Mouse (Mus musculus) limb, embryonic 12.5 days (tissue): Measurements from ENCODE around the gene Ccdc174. TPM values are rescaled to one million over a fixed set of nuclear protein-coding genes. Genes with fewer than 3 reads are reported as not detected.

Experiments used
- ATAC-seq: fragments of 200-750 bp; cut with Nextera tagmentation; 2 replicates; pipeline ENCODE4 v1.8.0; 2017; ENCODE audit warnings: low read depth, moderate TSS enrichment; ENCODE audit not compliant: insufficient number of reproducible peaks, insufficient read depth, low FRiP score, low TSS enrichment
- H3K27ac ChIP-seq: fragments of 300-500 bp; sonication (generic); 2 replicates; pipeline ENCODE4 v1.5.1; 2016; ENCODE audit warnings: mild to moderate bottlenecking, moderate library complexity
- H3K27me3 ChIP-seq: fragments of 300-500 bp; sonication (generic); 2 replicates; pipeline ENCODE4 v1.6.1; 2016; ENCODE audit warnings: mild to moderate bottlenecking, moderate library complexity
- H3K36me3 ChIP-seq: fragments of 300-500 bp; sonication (generic); 2 replicates; pipeline ENCODE4 v1.6.1; 2016; ENCODE audit warnings: mild to moderate bottlenecking, moderate library complexity
- H3K4me1 ChIP-seq: fragments of 300-500 bp; sonication (generic); replicated peaks from 2 replicates; pipeline ENCODE4 v1.6.1; 2016
- H3K4me2 ChIP-seq: fragments of 300-500 bp; sonication (generic); 2 replicates; pipeline ENCODE4 v1.6.1; 2016; ENCODE audit warnings: mild to moderate bottlenecking, moderate library complexity
- H3K4me3 ChIP-seq: fragments of 300-500 bp; sonication (generic); replicated peaks from 2 replicates; pipeline ENCODE4 v1.5.1; 2016; ENCODE audit warnings: mild to moderate bottlenecking
- H3K9ac ChIP-seq: fragments of 300-500 bp; sonication (generic); replicated peaks from 2 replicates; pipeline ENCODE4 v1.6.1; 2016; ENCODE audit warnings: mild to moderate bottlenecking, moderate library complexity
- H3K9me3 ChIP-seq: fragments of 300-500 bp; sonication (generic); 2 replicates; pipeline ENCODE4 v1.6.1; 2016; ENCODE audit warnings: mild to moderate bottlenecking, moderate library complexity
- WGBS: fragments of 180-500 bp; shearing (Covaris S2); methylation state at CpG from one replicate; pipeline ENCODE4 v1.1.7; 2016; 5-methylcytosine and 5-hydroxymethylcytosine counted together
- polyA plus RNA-seq: library from polyadenylated mRNA; unstranded; fragments of >200 nt; fragmentation: Nextera tagmentation; extraction: Ambion mirVana; gene quantifications from 2 replicates; pipeline ENCODE4 v1.2.1, GENCODE M21; 2016

The Ccdc174 gene
- polyA plus RNA-seq: 43.7 TPM in 2 replicates

GRCm38 (mm10) chr6:91877885-91878651 is at the start of gene Ccdc174:
Gene Ccdc174, plus strand, starts transcription at chr6:91878053.
- peak; percentile 91 for ATAC-seq
- under 1% methylated on average over 47 of the region's 47 CpGs for WGBS
- Histone ChIP-seq H3K4me2 (peak within 1 kb of the TSS; percentile 82), H3K4me1 (peaks cover 14% of the 10 kb centered on the region), H3K4me3 (peak within 1 kb of the TSS; percentile 92), H3K9me3 (no peaks in the 10 kb centered on the region), H3K27ac (peak within 1 kb of the TSS; percentile 32), H3K36me3 (peaks cover 21% of the 10 kb centered on the region), H3K27me3 (peaks cover 9% of the 10 kb centered on the region; the same call in 1 of the 2 replicates), H3K9ac (peak within 1 kb of the TSS; percentile 89)

GRCm38 (mm10) chr6:91832863-91833440 is 44.9 kb upstream of the Ccdc174 start:
- 46% methylated on average over 3 of the region's 3 CpGs for WGBS
- H3K4me3 ChIP-seq: no peak overlapping the region

GRCm38 (mm10) chr6:91839010-91839871 is 38.6 kb upstream of the Ccdc174 start:
- Histone ChIP-seq H3K4me1 (peaks cover 15% of the 10 kb centered on the region), H3K27me3 (peaks cover 71% of the 10 kb centered on the region), H3K27ac (no peak overlapping the region), H3K4me2 (no peak overlapping the region), H3K9me3 (no peaks in the 10 kb centered on the region), H3K9ac (no peak overlapping the region), H3K36me3 (no peaks in the 10 kb centered on the region), H3K4me3 (no peak overlapping the region)
- WGBS: 8% methylated on average over 23 of the region's 23 CpGs
- ATAC-seq: no peak

More at GRCm38 (mm10) chr6:91832863-91833440, 44.9 kb upstream of the Ccdc174 start:
- Histone ChIP-seq H3K36me3 (no peaks in the 10 kb centered on the region), H3K9ac (no peak overlapping the region), H3K27me3 (peaks cover 16% of the 10 kb centered on the region; the same call in 1 of the 2 replicates), H3K9me3 (no peaks in the 10 kb centered on the region), H3K4me2 (no peak overlapping the region), H3K27ac (no peak overlapping the region), H3K4me1 (no peaks in the 10 kb centered on the region)
- no peak for ATAC-seq

- peaks cover 90% of the 10 kb centered on the region for H3K27me3 ChIP-seq
- H3K4me1 ChIP-seq: peaks cover 15% of the 10 kb centered on the region
Observed at GRCm38 (mm10) chr6:91842897-91843627, 34.8 kb upstream of the Ccdc174 start.

GRCm38 (mm10) chr6:91843628-91844153 is 34.2 kb upstream of the Ccdc174 start:
- peaks cover 85% of the 10 kb centered on the region for H3K27me3 ChIP-seq
- H3K9ac ChIP-seq: peak overlapping the region; percentile 46
- no peak for ATAC-seq
- peak overlapping the region; percentile 94 for H3K4me2 ChIP-seq
- WGBS: 5% methylated on average over 69 of the region's 69 CpGs
- no peak overlapping the region for H3K27ac ChIP-seq
- no peaks in the 10 kb centered on the region for H3K9me3 ChIP-seq
- H3K36me3 ChIP-seq: no peaks in the 10 kb centered on the region
- H3K4me1 ChIP-seq: peaks cover 15% of the 10 kb centered on the region
- H3K4me3 ChIP-seq: peak overlapping the region; percentile 55

More at GRCm38 (mm10) chr6:91842897-91843627, 34.8 kb upstream of the Ccdc174 start:
- H3K27ac ChIP-seq: no peak overlapping the region
- no peaks in the 10 kb centered on the region for H3K9me3 ChIP-seq
- H3K4me2 ChIP-seq: peak overlapping the region; percentile 94
- 3% methylated on average over 46 of the region's 46 CpGs for WGBS
- no peak for ATAC-seq
- no peaks in the 10 kb centered on the region for H3K36me3 ChIP-seq
- peak overlapping the region; percentile 55 for H3K4me3 ChIP-seq
- H3K9ac ChIP-seq: 0 out of 2 replicates have a peak overlapping the region, but pooled peaks have one; percentile 46

- Histone ChIP-seq H3K4me1 (no peaks in the 10 kb centered on the region), H3K9me3 (no peaks in the 10 kb centered on the region), H3K27me3 (peaks cover 10% of the 10 kb centered on the region; the same call in 1 of the 2 replicates), H3K27ac (no peak overlapping the region), H3K36me3 (no peaks in the 10 kb centered on the region), H3K4me3 (no peak overlapping the region), H3K9ac (no peak overlapping the region), H3K4me2 (no peak overlapping the region)
- ATAC-seq: no peak
- WGBS: 10% methylated on average over 2 of the region's 2 CpGs
Observed at GRCm38 (mm10) chr6:91852550-91852949, 25.3 kb upstream of the Ccdc174 start.

- WGBS: 86% methylated on average over 5 of the region's 5 CpGs
- ATAC-seq: no peak
- H3K36me3 ChIP-seq: no peaks in the 10 kb centered on the region
- no peak overlapping the region for H3K4me3 ChIP-seq
- H3K9ac ChIP-seq: no peak overlapping the region
- no peak overlapping the region for H3K4me2 ChIP-seq
- H3K27ac ChIP-seq: no peak overlapping the region
- peaks cover 6% of the 10 kb centered on the region; the same call in 1 of the 2 replicates for H3K27me3 ChIP-seq
- peaks cover 8% of the 10 kb centered on the region; the same call in 1 of the 2 replicates for H3K9me3 ChIP-seq
- H3K4me1 ChIP-seq: no peaks in the 10 kb centered on the region
Observed at GRCm38 (mm10) chr6:91858339-91858738, 19.5 kb upstream of the Ccdc174 start.

GRCm38 (mm10) chr6:91862848-91863247 is 15.0 kb upstream of the Ccdc174 start:
- H3K4me2 ChIP-seq: no peak overlapping the region
- H3K36me3 ChIP-seq: no peaks in the 10 kb centered on the region
- H3K4me3 ChIP-seq: no peak overlapping the region
- H3K27me3 ChIP-seq: 0 out of 2 replicates have a peak, but pooled peaks cover 3% of the 10 kb centered on the region
- no peaks in the 10 kb centered on the region for H3K4me1 ChIP-seq
- no peak overlapping the region for H3K9ac ChIP-seq
- ATAC-seq: no peak
- peaks cover 8% of the 10 kb centered on the region; the same call in 1 of the 2 replicates for H3K9me3 ChIP-seq
- H3K27ac ChIP-seq: no peak overlapping the region

GRCm38 (mm10) chr6:91864595-91864994 is 13.3 kb upstream of the Ccdc174 start:
- no peak overlapping the region for H3K4me3 ChIP-seq
- 74% methylated on average over 5 of the region's 5 CpGs for WGBS
- H3K36me3 ChIP-seq: no peaks in the 10 kb centered on the region
- no peak for ATAC-seq
- H3K27me3 ChIP-seq: 0 out of 2 replicates have a peak, but pooled peaks cover 3% of the 10 kb centered on the region
- no peak overlapping the region for H3K4me2 ChIP-seq
- peaks cover 8% of the 10 kb centered on the region; the same call in 1 of the 2 replicates for H3K9me3 ChIP-seq
- H3K27ac ChIP-seq: no peak overlapping the region
- no peaks in the 10 kb centered on the region for H3K4me1 ChIP-seq
- H3K9ac ChIP-seq: no peak overlapping the region

GRCm38 (mm10) chr6:91865601-91866000 is 12.3 kb upstream of the Ccdc174 start:
- Histone ChIP-seq H3K4me1 (no peaks in the 10 kb centered on the region), H3K4me3 (no peak overlapping the region), H3K27ac (no peak overlapping the region), H3K9ac (no peak overlapping the region), H3K4me2 (no peak overlapping the region), H3K9me3 (peaks cover 6% of the 10 kb centered on the region; the same call in 1 of the 2 replicates), H3K27me3 (0 out of 2 replicates have a peak, but pooled peaks cover 3% of the 10 kb centered on the region), H3K36me3 (no peaks in the 10 kb centered on the region)
- WGBS: 77% methylated on average over 11 of the region's 11 CpGs
- no peak for ATAC-seq
